Mouse (Mus musculus) embryonic facial prominence, embryonic 14.5 days (tissue): ENCODE data around the gene Trim80. TPM values are rescaled to one million over a fixed set of nuclear protein-coding genes. Genes with fewer than 3 reads are reported as not detected.

Source experiments
- ATAC-seq: fragments of 200-750 bp; cut with Nextera tagmentation; 2 replicates; pipeline ENCODE4 v1.8.0; 2017; ENCODE audit warnings: low read depth, moderate number of reproducible peaks, moderate TSS enrichment
- DNase-seq: peaks from one replicate; pipeline ENCODE4 v3.0.0-alpha.2; 2015; ENCODE audit warnings: low spot score
- H3K27ac ChIP-seq: fragments of 300-500 bp; sonication (generic); replicated peaks from 2 replicates; pipeline ENCODE4 v1.5.1; 2014; ENCODE audit warnings: low read depth, mild to moderate bottlenecking, low read length, moderate library complexity
- H3K27me3 ChIP-seq: fragments of 300-500 bp; sonication (generic); replicated peaks from 2 replicates; pipeline ENCODE4 v1.6.1; 2014; ENCODE audit warnings: low read length; ENCODE audit not compliant: control insufficient read depth, insufficient read depth
- H3K36me3 ChIP-seq: fragments of 300-500 bp; sonication (generic); 2 replicates; pipeline ENCODE4 v1.6.1; 2014; ENCODE audit warnings: low read length, mixed read lengths; ENCODE audit not compliant: control insufficient read depth, insufficient read depth
- H3K4me1 ChIP-seq: fragments of 300-500 bp; sonication (generic); 2 replicates; pipeline ENCODE4 v1.6.1; 2014; ENCODE audit warnings: antibody characterized with exemption, low read length; ENCODE audit not compliant: control insufficient read depth, insufficient read depth
- H3K4me2 ChIP-seq: fragments of 300-500 bp; sonication (generic); 2 replicates; pipeline ENCODE4 v1.6.1; 2014; ENCODE audit warnings: low read depth, mild to moderate bottlenecking, low read length, moderate library complexity, mixed read lengths
- H3K4me3 ChIP-seq: fragments of 300-500 bp; sonication (generic); 2 replicates; pipeline ENCODE4 v1.5.1; 2014; ENCODE audit warnings: low read depth, mild to moderate bottlenecking, low read length
- H3K9ac ChIP-seq: fragments of 300-500 bp; sonication (generic); 2 replicates; pipeline ENCODE4 v1.6.1; 2014; ENCODE audit warnings: low read depth, mild to moderate bottlenecking, low read length, moderate library complexity, mixed read lengths
- H3K9me3 ChIP-seq: fragments of 300-500 bp; sonication (generic); 2 replicates; pipeline ENCODE4 v1.6.1; 2016; ENCODE audit warnings: low read length; ENCODE audit not compliant: control insufficient read depth
- WGBS: fragments of 180-500 bp; shearing (Covaris S2); extraction: QIAGEN DNeasy Blood & Tissue Kit; methylation state at CpG from one replicate; pipeline ENCODE4 v1.1.7; 2014; 5-methylcytosine and 5-hydroxymethylcytosine counted together
- polyA plus RNA-seq: library from polyadenylated mRNA; unstranded; fragments of >200 nt; fragmentation: Nextera tagmentation; extraction: Ambion mirVana; gene quantifications from 2 replicates; pipeline ENCODE4 v1.2.1, GENCODE M21; 2014

Gene Trim80
- polyA plus RNA-seq, 1 experiment from 2014 or later: 0.11 TPM

- H3K4me1 ChIP-seq: peaks cover 10% of the 10 kb centered on the region
- no peak overlapping the region for H3K4me2 ChIP-seq
- ATAC-seq (no peak), DNase-seq (no peak)
- no peaks in the 10 kb centered on the region for H3K9me3 ChIP-seq
- 94% methylated on average over 17 of the region's 17 CpGs for WGBS
- H3K27me3 ChIP-seq: no peaks in the 10 kb centered on the region
- H3K36me3 ChIP-seq: peaks cover 48% of the 10 kb centered on the region
- H3K27ac ChIP-seq: no peak overlapping the region
- no peak overlapping the region for H3K9ac ChIP-seq
- H3K4me3 ChIP-seq: no peak overlapping the region
These were observed 33.4 kb upstream of the Trim80 start for GRCm38 (mm10) chr11:115406858-115407401.

GRCm38 (mm10) chr11:115408266-115408920 is 32.0 kb upstream of the Trim80 start:
- Histone ChIP-seq H3K9ac (no peak overlapping the region), H3K9me3 (no peaks in the 10 kb centered on the region), H3K4me3 (no peak overlapping the region), H3K27ac (no peak overlapping the region), H3K36me3 (peaks cover 48% of the 10 kb centered on the region), H3K4me2 (no peak overlapping the region), H3K27me3 (no peaks in the 10 kb centered on the region), H3K4me1 (peaks cover 12% of the 10 kb centered on the region)
- ATAC-seq (no peak), DNase-seq (no peak)
- WGBS: 85% methylated on average over 6 of the region's 6 CpGs

GRCm38 (mm10) chr11:115409556-115409955 is 30.8 kb upstream of the Trim80 start:
- no peak for DNase-seq

GRCm38 (mm10) chr11:115419531-115420237 is 20.7 kb upstream of the Trim80 start, which contains the start of the genes Atp5h and Kctd2:
Gene Atp5h, minus strand, starts transcription at chr11:115419962.
Gene Kctd2, plus strand, starts transcription at chr11:115420128.
- H3K27ac ChIP-seq: peak within 1 kb of the TSS; percentile 88
- H3K4me2 ChIP-seq: peak within 1 kb of the TSS; percentile 99
- ATAC-seq (peak; percentile 99), DNase-seq (peak; percentile 99)
- H3K4me1 ChIP-seq: peaks cover 21% of the 10 kb centered on the region
- peaks cover 34% of the 10 kb centered on the region for H3K36me3 ChIP-seq
- under 1% methylated on average over 23 of the region's 56 CpGs for WGBS
- peak within 1 kb of the TSS; percentile 74 for H3K4me3 ChIP-seq
- H3K9me3 ChIP-seq: no peaks in the 10 kb centered on the region
- H3K27me3 ChIP-seq: no peaks in the 10 kb centered on the region
- H3K9ac ChIP-seq: peak within 1 kb of the TSS; percentile 95

More at GRCm38 (mm10) chr11:115409556-115409955, 30.8 kb upstream of the Trim80 start:
- peaks cover 9% of the 10 kb centered on the region for H3K4me1 ChIP-seq
- no peaks in the 10 kb centered on the region for H3K9me3 ChIP-seq
- no peaks in the 10 kb centered on the region for H3K27me3 ChIP-seq
- 63% methylated on average over 7 of the region's 7 CpGs for WGBS
- H3K27ac ChIP-seq: peak overlapping the region; percentile 61
- no peak overlapping the region for H3K4me3 ChIP-seq
- H3K9ac ChIP-seq: no peak overlapping the region
- peaks cover 48% of the 10 kb centered on the region for H3K36me3 ChIP-seq
- no peak overlapping the region for H3K4me2 ChIP-seq
- no peak; the same call in 1 of the 2 replicates for ATAC-seq

- H3K27me3 ChIP-seq: no peaks in the 10 kb centered on the region
- no peaks in the 10 kb centered on the region for H3K9me3 ChIP-seq
- peak overlapping the region; percentile 99 for H3K4me2 ChIP-seq
- peaks cover 21% of the 10 kb centered on the region for H3K4me1 ChIP-seq
- DNase-seq (peak; percentile 63), ATAC-seq (peak; percentile 59)
- WGBS: 2% methylated on average over 26 of the region's 45 CpGs
- H3K9ac ChIP-seq: peak overlapping the region; percentile 95
- peaks cover 32% of the 10 kb centered on the region for H3K36me3 ChIP-seq
- H3K4me3 ChIP-seq: peak overlapping the region; percentile 74
- H3K27ac ChIP-seq: peak overlapping the region; percentile 88
These were observed 19.8 kb upstream of the Trim80 start for GRCm38 (mm10) chr11:115420336-115421190.

GRCm38 (mm10) chr11:115421328-115421727 is 19.0 kb upstream of the Trim80 start:
- Histone ChIP-seq H3K27ac (no peak overlapping the region), H3K4me3 (peak overlapping the region; percentile 74; the same call in 1 of the 2 replicates), H3K36me3 (peaks cover 30% of the 10 kb centered on the region; the same call in 1 of the 2 replicates), H3K27me3 (no peaks in the 10 kb centered on the region), H3K4me1 (peaks cover 21% of the 10 kb centered on the region), H3K9ac (peak overlapping the region; percentile 95; the same call in 1 of the 2 replicates), H3K4me2 (peak overlapping the region; percentile 99), H3K9me3 (no peaks in the 10 kb centered on the region)
- ATAC-seq (no peak), DNase-seq (no peak)
- 39% methylated on average over 1 of the region's 1 CpGs for WGBS

GRCm38 (mm10) chr11:115421972-115422371 is 18.4 kb upstream of the Trim80 start:
- H3K36me3 ChIP-seq: peaks cover 31% of the 10 kb centered on the region; the same call in 1 of the 2 replicates
- H3K27me3 ChIP-seq: no peaks in the 10 kb centered on the region
- 81% methylated on average over 16 of the region's 16 CpGs for WGBS
- H3K4me1 ChIP-seq: peaks cover 21% of the 10 kb centered on the region
- H3K9ac ChIP-seq: no peak overlapping the region
- no peak for ATAC-seq
- no peak overlapping the region for H3K27ac ChIP-seq
- DNase-seq: no peak
- H3K9me3 ChIP-seq: no peaks in the 10 kb centered on the region
- H3K4me2 ChIP-seq: no peak overlapping the region
- H3K4me3 ChIP-seq: no peak overlapping the region

- no peaks in the 10 kb centered on the region for H3K27me3 ChIP-seq
- no peak overlapping the region for H3K27ac ChIP-seq
- H3K9me3 ChIP-seq: no peaks in the 10 kb centered on the region
- 70% methylated on average over 3 of the region's 3 CpGs for WGBS
- H3K4me2 ChIP-seq: no peak overlapping the region
- no peak overlapping the region for H3K4me3 ChIP-seq
- H3K4me1 ChIP-seq: peaks cover 21% of the 10 kb centered on the region
- peaks cover 27% of the 10 kb centered on the region; the same call in 1 of the 2 replicates for H3K36me3 ChIP-seq
- ATAC-seq (no peak), DNase-seq (no peak)
- H3K9ac ChIP-seq: no peak overlapping the region
These were observed 17.3 kb upstream of the Trim80 start for GRCm38 (mm10) chr11:115423091-115423490.
